Mouse (Mus musculus) hematopoietic multipotent progenitor cell, adult 10-12 weeks (in vitro differentiated cells): ENCODE results near the gene Sval1. TPM values are rescaled to one million over a fixed set of nuclear protein-coding genes. Genes with fewer than 3 reads are reported as not detected.

Experiments
- polyA plus RNA-seq: library from polyadenylated mRNA; stranded (reverse); fragments of >175 nt; gene quantifications from 2 replicates; pipeline ENCODE4 v1.2.3, GENCODE M21; 2012; ENCODE audit warnings: low replicate concordance

The Sval1 gene
- polyA plus RNA-seq = not detected in 2 replicates

DNA sequence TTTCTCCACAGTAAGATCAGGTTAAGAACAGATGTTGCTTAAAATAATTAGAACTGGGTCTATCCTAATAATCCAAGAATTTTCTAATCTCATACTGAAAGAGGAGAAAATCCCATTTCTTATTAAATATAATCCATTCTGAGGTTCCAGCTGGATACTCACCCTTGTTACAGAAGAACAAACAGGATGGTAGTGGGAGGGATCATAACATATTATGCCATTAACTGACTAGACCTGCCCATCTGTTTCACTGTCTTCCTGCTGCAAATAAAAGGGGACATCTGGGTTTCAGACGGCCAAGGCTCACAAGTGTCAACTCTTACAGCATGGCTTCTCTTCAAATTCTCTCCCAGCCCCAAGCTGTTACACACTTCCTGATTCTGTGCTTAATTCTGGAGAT, at the start of gene Sval1:
Gene Sval1 (plus strand): TSS at position 301 of the 400 bp plus-strand sequence.

DNA sequence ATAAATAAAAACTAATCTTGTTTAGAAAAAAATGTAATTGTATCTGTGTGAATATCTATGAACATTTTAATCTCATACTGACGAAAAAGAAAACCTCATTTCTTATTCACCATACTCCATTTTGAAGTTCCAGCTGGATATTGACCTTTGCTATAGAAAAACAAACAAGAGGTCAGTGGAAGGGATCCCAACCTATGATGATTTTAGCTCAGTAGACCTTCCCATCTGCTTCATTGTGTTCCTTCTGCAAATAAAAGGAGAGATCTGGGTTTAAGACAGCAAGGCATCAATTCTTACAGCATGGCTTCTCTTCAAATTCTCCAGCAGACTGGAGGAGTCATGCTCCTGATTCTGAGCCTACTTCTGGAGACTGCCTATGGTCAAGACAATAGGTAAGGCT, 16.4 kb downstream of the Sval1 start, which contains the start of gene Sval3:
Gene Sval3 (plus strand): TSS at position 301 of the 400 bp plus-strand sequence.

Other genes starting within 250 kb of the Sval1 start
- 2.0 and 9.0 TPM in 2 replicates for gene Kel, start 247.3 kb upstream of the Sval1 start, polyA plus RNA-seq
- gene Olfr459, start 176.5 kb upstream of the Sval1 start, polyA plus RNA-seq = not detected in 2 replicates
- not detected in 2 replicates for gene Pip, start 104.1 kb upstream of the Sval1 start, polyA plus RNA-seq
- not detected in 2 replicates for gene Sval2, start 98.6 kb upstream of the Sval1 start, polyA plus RNA-seq
- not detected in 2 replicates for gene Sval3, start 16.5 kb downstream of the Sval1 start, polyA plus RNA-seq
- not detected in 2 replicates for gene Sva, start 86.8 kb downstream of the Sval1 start, polyA plus RNA-seq
- gene Tas2r139, start 189.3 kb downstream of the Sval1 start, polyA plus RNA-seq = not detected in 2 replicates